Mouse (Mus musculus) cerebellum, adult 2 months (tissue): ENCODE data around the gene Pex5l. TPM values are rescaled to one million over a fixed set of nuclear protein-coding genes. Genes with fewer than 3 reads are reported as not detected.

Experiments used
- DNase-seq, 2 experiments: peaks; one replicate each; pipeline ENCODE4 v3.0.0; 2021
- H3K27ac ChIP-seq: fragments of 200-500 bp; 2 replicates; pipeline ENCODE4 v1.5.1; 2012; ENCODE audit warnings: low read length, control low read depth, inconsistent platforms; ENCODE audit not compliant: insufficient read depth
- H3K27me3 ChIP-seq: fragments of 200-500 bp; 2 replicates; pipeline ENCODE4 v1.6.1; 2012; ENCODE audit warnings: inconsistent platforms, mild to moderate bottlenecking, low read length, moderate library complexity; ENCODE audit not compliant: control insufficient read depth, insufficient read depth
- H3K4me1 ChIP-seq: fragments of 200-500 bp; 2 replicates; pipeline ENCODE4 v1.6.1; 2011; ENCODE audit warnings: low read length; ENCODE audit not compliant: control insufficient read depth, insufficient read depth
- H3K4me3 ChIP-seq: fragments of 200-500 bp; replicated peaks from 2 replicates; pipeline ENCODE3; 2011; ENCODE audit warnings: mild to moderate bottlenecking, low read depth, low read length, control low read depth; ENCODE audit not compliant: insufficient read depth
- CTCF ChIP-seq: fragments of 200-500 bp; IDR thresholded peaks from 2 replicates; pipeline ENCODE4 v1.5.1; 2011; ENCODE audit warnings: low read depth, mild to moderate bottlenecking, control low read depth, low read length, moderate library complexity, borderline replicate concordance; ENCODE audit not compliant: insufficient read depth
- POLR2A ChIP-seq: fragments of 200-500 bp; IDR thresholded peaks from 2 replicates; pipeline ENCODE4 v1.6.1; 2011; ENCODE audit warnings: low read length, control low read depth, borderline replicate concordance; ENCODE audit not compliant: insufficient read depth
- WGBS: fragments of 180-500 bp; shearing (Covaris S2); methylation state at CpG from one replicate; pipeline ENCODE4 v1.1.7; 2018; 5-methylcytosine and 5-hydroxymethylcytosine counted together
- polyA plus RNA-seq: library from polyadenylated mRNA; depleted of rRNA; stranded (reverse); fragments of >200 nt; gene quantifications from 2 replicates; pipeline ENCODE4 v1.2.3, GENCODE M21; 2012

Pex5l gene
- polyA plus RNA-seq, 1 experiment: 121 TPM

- Histone ChIP-seq H3K27me3 (no peaks in the 10 kb centered on the region), H3K27ac (no peak overlapping the region), H3K4me3 (no peak overlapping the region), H3K4me1 (no peaks in the 10 kb centered on the region)
- TF ChIP-seq CTCF (no peak), POLR2A (no peak)
- no peak for DNase-seq
- WGBS: 93% methylated on average over 1 of the region's 1 CpGs
Measured at GRCm38 (mm10) chr3:32968671-32969425, 174.2 kb downstream of the Pex5l start.

- no peak overlapping the region for H3K4me3 ChIP-seq
- no peaks in the 10 kb centered on the region for H3K27me3 ChIP-seq
- no peak overlapping the region for H3K27ac ChIP-seq
- TF ChIP-seq POLR2A: no peak
- TF ChIP-seq CTCF: no peak
- no peak for DNase-seq
- H3K4me1 ChIP-seq: no peaks in the 10 kb centered on the region
- whole genome bisulfite sequencing: 2% methylated on average over 2 of the region's 2 CpGs
Measured at GRCm38 (mm10) chr3:32965528-32965927, 177.5 kb downstream of the Pex5l start.

GRCm38 (mm10) chr3:32961494-32961893, 181.6 kb downstream of the Pex5l start:
- TF ChIP-seq POLR2A: no peak
- no peak for TF ChIP-seq CTCF
- Histone ChIP-seq H3K4me1 (no peaks in the 10 kb centered on the region), H3K4me3 (no peak overlapping the region), H3K27ac (no peak overlapping the region), H3K27me3 (no peaks in the 10 kb centered on the region)
- no peak for DNase-seq
- 91% methylated on average over 3 of the region's 3 CpGs for WGBS

DNA sequence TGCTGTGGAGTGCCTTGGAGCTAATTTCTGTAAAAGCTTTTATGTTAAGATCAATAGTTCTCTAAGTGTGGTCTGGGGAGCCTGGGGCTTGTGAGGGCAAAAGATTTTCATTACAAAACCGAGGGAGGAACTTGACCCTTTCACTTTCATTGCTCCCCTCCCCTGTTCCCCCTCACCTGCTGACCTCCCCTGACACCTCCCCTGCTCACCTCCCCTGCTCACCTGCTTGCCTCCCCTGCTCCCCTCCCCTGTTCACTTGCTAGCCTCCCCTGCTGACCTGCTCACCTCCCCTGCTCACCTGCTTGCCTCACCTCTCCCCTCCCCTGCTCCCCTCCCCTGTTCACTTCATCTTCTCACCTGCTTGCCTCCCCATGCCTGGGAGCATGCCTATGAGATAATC, 191.7 kb downstream of the Pex5l start:
- no peak for DNase-seq
- H3K4me1 ChIP-seq: no peaks in the 10 kb centered on the region
- H3K4me3 ChIP-seq: no peak overlapping the region
- H3K27ac ChIP-seq: no peak overlapping the region
- no peaks in the 10 kb centered on the region; the same call in 1 of the 2 replicates for H3K27me3 ChIP-seq
- TF ChIP-seq POLR2A (no peak), CTCF (no peak)
- 33% methylated on average over 1 of the region's 1 CpGs for WGBS

DNA sequence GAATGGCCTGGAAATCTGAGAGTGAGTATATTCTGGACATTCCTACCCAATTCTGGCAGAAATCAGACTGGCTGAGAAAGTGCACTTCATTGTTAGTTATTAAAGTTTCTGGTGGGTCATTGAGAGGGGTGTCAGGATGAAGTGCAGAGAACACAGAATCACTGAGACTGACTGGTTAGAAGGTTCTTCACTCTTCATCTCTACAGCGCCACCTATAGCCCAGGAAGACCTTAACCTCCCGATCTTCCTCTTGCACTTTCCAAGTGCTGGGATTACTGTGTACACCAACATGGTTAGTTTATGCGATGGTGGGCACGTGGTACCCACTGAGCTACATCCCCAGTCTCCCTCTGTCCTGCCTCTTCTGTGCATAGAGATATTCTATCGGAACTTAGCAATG, 195.6 kb downstream of the Pex5l start:
- Histone ChIP-seq H3K27me3 (no peaks in the 10 kb centered on the region; the same call in 1 of the 2 replicates), H3K4me1 (no peaks in the 10 kb centered on the region), H3K27ac (no peak overlapping the region), H3K4me3 (no peak overlapping the region)
- WGBS: 93% methylated on average over 5 of the region's 5 CpGs
- no peak for TF ChIP-seq POLR2A
- TF ChIP-seq CTCF: no peak
- DNase-seq: no peak

DNA sequence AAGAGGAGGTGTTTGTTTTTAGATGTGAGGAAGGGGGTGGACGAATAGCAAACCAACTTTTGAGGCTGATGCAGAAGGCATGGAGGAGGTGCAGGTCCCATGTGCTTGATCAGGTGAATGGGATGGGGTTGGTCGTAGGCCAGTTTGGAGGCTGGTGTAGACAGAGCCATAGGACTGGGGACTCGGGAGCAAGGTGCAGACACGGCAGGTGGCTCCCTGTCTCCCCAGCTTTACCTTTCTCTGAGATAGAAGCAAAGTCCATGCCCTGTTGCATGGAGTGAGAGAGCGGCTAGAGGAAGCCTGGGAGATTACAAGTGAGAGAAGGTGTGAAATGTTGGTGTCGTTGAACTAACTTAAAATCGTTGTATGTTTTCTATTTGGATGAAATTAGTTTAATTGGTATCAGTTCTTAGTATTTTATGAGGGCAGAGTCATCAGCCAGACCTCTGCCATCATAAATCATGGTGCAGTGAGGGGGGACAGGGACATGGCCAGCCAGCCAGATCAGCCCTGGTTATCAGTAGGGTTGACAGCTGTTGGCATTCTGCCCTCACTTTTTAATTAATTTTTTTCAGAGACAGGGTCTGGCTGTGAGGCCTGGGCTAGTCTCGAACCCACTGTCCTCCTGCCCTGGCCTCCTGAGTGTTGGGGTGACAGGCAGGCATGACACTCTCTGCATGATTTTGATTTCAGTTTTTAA, 203.1 kb downstream of the Pex5l start:
- H3K27me3 ChIP-seq: no peaks in the 10 kb centered on the region
- no peak for DNase-seq
- no peak overlapping the region for H3K27ac ChIP-seq
- H3K4me1 ChIP-seq: no peaks in the 10 kb centered on the region
- 77% methylated on average over 8 of the region's 8 CpGs for WGBS
- H3K4me3 ChIP-seq: no peak overlapping the region
- no peak for TF ChIP-seq POLR2A
- no peak for TF ChIP-seq CTCF

DNA sequence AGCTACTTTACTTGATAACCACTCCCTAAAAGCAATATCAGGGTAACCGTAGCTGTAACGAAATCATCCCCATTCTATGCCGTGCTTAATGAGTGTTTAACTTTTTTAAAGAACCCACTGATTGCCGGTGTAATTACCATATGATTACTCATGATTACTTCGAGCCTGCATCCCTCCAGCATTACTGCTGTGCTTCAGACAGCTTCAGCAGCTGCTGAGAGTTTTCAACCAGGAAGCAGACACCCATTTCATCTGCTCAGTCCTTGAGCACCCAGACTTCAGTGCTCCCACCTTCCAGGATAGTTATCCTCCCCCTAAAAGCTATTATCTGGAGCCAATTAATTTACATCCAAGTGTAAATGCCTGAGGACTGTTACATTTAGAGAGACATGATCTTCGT, 218.9 kb downstream of the Pex5l start:
- no peak overlapping the region for H3K27ac ChIP-seq
- no peak for TF ChIP-seq CTCF
- TF ChIP-seq POLR2A: no peak
- no peak overlapping the region for H3K4me3 ChIP-seq
- WGBS: 90% methylated on average over 6 of the region's 6 CpGs
- no peaks in the 10 kb centered on the region for H3K27me3 ChIP-seq
- no peak for DNase-seq
- H3K4me1 ChIP-seq: no peaks in the 10 kb centered on the region

- DNase-seq: peak in 1 of 2 experiments; percentile 14
- 79% methylated on average over 7 of the region's 7 CpGs for WGBS
- Histone ChIP-seq H3K27me3 (no peaks in the 10 kb centered on the region), H3K4me3 (no peak overlapping the region), H3K27ac (no peak overlapping the region), H3K4me1 (no peaks in the 10 kb centered on the region)
- no peak for TF ChIP-seq POLR2A
- no peak for TF ChIP-seq CTCF
Measured at GRCm38 (mm10) chr3:32910071-32910551, 232.9 kb downstream of the Pex5l start.
